Mouse (Mus musculus): ENCODE data around the gene Mmp24. TPM values are rescaled to one million over a fixed set of nuclear protein-coding genes. Genes with fewer than 3 reads are reported as not detected.
A peak's percentile ranks its signal among the peaks of the same experiment; 100 is the strongest.

Mmp24 gene
- polyA plus RNA-seq, 1 experiment from 2014 or later: 0.30 TPM

DNA sequence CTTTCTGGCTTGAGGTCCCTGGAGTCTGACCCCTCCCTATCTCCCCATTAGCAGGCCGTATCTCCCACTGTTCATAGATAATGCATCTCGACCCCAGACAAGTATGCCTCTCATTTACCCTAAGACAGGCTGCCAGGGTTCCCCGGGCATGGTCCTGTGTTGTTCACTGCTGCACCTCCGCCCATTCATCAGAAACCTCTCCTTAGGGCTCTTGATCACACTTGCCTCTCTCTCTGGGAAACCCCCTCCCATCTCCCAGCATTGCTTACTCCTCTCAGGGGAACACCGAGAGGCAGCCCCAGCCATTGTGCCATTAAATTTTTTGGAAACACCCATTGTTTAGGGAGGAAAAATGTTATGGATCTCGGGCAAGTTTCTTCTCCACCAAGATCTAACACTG is 2.9 kb downstream of the Mmp24 start:
- Histone ChIP-seq H3K4me1 (peaks cover 9% of the 10 kb centered on the region), H3K9me3 (no peaks in the 10 kb centered on the region), H3K36me3 (replicated peaks) (no peaks in the 10 kb centered on the region), H3K4me3 (no peak overlapping the region), H3K27me3 (replicated peaks; ENCODE audit: low read depth, poor library complexity, severe bottlenecking) (peaks cover 57% of the 10 kb centered on the region), H3K27ac (replicated peaks) (no peak overlapping the region)
- WGBS: 76% methylated on average over 6 of the region's 6 CpGs
- no peak for DNase-seq (ENCODE audit: low spot score)

DNA sequence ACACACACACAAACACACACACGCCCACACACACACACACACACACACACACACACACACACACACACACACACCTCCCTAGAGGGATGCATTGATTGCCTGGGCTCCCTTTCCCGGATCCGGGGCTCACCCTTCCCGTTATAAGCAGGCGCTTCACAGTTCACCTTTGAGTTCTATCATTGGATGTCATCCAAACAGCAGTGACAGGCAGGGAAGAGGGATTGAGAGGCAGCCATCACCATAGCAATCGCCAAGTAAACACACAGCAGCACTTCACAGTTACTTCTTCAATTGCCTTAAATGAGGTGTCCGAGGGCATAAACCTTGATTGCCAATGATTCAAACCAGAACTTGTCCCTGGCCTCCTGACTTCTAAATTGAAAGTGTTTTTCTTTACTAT is 3.9 kb downstream of the Mmp24 start:
- Histone ChIP-seq H3K9me3 (no peaks in the 10 kb centered on the region), H3K27ac (replicated peaks) (no peak overlapping the region), H3K27me3 (replicated peaks; ENCODE audit: low read depth, poor library complexity, severe bottlenecking) (peaks cover 46% of the 10 kb centered on the region), H3K36me3 (replicated peaks) (no peaks in the 10 kb centered on the region), H3K4me3 (no peak overlapping the region), H3K4me1 (peaks cover 9% of the 10 kb centered on the region)
- WGBS: 68% methylated on average over 7 of the region's 7 CpGs
- no peak for DNase-seq (ENCODE audit: low spot score)

DNA sequence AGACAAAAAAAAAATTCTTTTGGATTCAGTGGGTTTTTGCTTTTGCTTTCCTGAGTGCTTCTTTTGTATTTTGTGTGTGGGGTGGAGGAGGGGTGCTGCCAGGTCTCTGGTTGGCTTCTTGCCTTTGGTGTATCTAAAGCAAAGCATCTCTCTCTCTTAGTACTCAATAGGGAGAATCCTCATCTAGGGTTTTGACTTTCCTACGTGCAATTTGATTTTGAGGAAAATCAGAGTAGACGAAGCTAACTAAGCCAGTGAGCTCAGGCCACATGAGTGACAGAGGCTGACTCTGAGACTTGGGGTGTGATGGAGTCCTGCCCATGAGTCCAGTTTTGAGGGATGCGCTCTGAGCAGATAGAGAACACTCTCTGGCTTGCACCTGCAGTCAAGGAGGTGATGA is 4.4 kb downstream of the Mmp24 start:
- Histone ChIP-seq H3K4me3 (no peak overlapping the region), H3K27me3 (replicated peaks; ENCODE audit: low read depth, poor library complexity, severe bottlenecking) (peaks cover 42% of the 10 kb centered on the region), H3K4me1 (peaks cover 9% of the 10 kb centered on the region), H3K27ac (replicated peaks) (no peak overlapping the region), H3K9me3 (no peaks in the 10 kb centered on the region), H3K36me3 (replicated peaks) (no peaks in the 10 kb centered on the region)
- DNase-seq (ENCODE audit: low spot score): no peak
- WGBS: 88% methylated on average over 3 of the region's 3 CpGs

DNA sequence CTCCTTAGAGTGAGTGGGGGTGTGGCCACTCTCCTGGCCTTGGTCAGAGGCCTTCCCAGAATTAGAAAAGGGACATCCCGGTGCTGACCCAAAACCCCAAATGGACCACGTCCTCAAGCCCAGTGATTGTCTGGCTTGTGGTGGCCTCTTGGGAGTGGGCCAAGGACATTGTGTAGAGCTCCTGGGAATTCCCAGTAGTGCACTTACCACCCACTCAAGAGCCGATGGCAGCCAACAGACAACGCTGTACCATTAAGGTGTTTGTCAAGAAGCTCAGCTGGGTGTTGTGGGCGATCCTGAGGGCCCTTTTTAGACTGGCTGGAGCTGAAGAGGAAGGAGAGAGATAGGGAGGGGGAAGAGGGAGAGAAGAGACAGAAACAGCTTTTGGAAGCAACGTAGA is 9.4 kb downstream of the Mmp24 start:
- Histone ChIP-seq H3K36me3 (replicated peaks) (no peaks in the 10 kb centered on the region), H3K4me3 (no peak overlapping the region), H3K4me1 (no peaks in the 10 kb centered on the region), H3K27me3 (replicated peaks; ENCODE audit: low read depth, poor library complexity, severe bottlenecking) (no peaks in the 10 kb centered on the region), H3K27ac (replicated peaks) (no peak overlapping the region), H3K9me3 (no peaks in the 10 kb centered on the region)
- no peak for DNase-seq (ENCODE audit: low spot score)
- 82% methylated on average over 6 of the region's 6 CpGs for WGBS

DNA sequence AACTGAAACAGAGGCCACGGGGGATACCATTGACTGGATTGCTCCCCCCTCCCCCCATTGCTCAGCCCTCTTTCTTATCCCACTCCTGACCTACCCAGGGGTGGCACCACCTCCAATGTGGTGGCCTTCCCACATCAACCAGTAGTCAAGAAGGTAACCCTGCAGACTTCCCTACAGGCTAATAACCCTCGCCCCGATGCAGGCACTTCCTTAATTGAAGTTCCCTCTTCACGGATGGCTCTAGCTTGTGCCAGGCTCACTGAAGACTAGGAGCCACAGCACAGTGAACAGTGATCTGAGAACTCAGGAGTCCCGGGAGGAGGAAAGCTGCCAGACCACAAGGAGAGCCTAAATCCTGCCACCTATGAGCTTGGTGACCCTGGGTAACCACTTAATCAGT is 11.8 kb downstream of the Mmp24 start:
- 75% methylated on average over 5 of the region's 5 CpGs for WGBS
- H3K27me3 ChIP-seq (replicated peaks; ENCODE audit: low read depth, poor library complexity, severe bottlenecking): no peaks in the 10 kb centered on the region

DNA sequence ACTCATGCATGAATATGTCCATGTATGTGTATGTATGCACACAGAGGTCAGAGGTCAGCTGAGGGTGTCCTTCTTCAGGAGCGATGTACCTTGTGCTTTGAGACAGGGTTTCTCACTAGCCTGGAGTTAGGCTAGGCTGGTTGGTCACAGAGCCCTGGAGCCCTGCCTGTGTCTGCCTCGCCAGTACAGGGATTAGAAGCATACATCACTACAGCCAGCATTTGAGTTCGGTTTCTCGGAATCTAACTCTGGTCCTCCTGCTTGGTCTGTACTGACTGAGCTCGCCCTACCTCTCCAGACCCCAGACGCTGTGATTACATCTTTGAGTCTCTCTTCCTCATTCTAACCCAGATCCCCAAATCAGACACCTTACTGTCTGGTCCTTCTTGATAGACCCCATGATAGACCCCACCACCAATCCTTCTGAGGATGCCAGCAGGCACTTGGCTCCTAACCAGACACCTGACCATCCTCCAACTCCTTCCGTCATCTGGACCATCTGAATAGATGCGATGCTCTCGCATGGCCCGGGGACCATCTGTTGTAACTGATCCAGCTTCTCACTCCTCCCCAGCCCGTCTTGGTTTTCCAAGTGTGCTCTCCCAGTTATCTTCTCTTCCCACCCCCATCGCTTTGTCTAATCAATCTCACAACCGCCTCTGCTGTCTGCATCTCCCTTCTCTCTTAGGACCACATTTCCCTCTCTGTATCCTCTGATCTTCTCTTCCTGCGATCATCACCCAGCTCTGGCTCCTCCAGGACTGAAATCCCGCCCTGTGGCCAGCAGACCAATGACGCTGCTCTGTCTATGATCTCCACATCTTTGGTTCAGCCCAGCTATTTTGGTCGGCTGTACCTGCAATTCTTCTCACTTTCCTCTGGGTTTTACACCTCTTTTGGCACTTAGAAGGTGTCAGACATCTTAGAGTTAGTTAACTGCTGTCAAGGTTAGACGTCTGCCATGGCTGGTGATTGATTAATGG is 13.1 kb downstream of the Mmp24 start:
- peaks cover 4% of the 10 kb centered on the region for H3K4me1 ChIP-seq
- no peak for DNase-seq (ENCODE audit: low spot score)
- H3K36me3 ChIP-seq (replicated peaks): no peaks in the 10 kb centered on the region
- H3K9me3 ChIP-seq: no peaks in the 10 kb centered on the region
- H3K27ac ChIP-seq (replicated peaks): no peak overlapping the region
- H3K4me3 ChIP-seq: no peak overlapping the region
- WGBS: 81% methylated on average over 18 of the region's 18 CpGs
- no peaks in the 10 kb centered on the region for H3K27me3 ChIP-seq (replicated peaks; ENCODE audit: low read depth, poor library complexity, severe bottlenecking)

More for the DNA sequence above, 11.8 kb downstream of the Mmp24 start:
- Histone ChIP-seq H3K36me3 (replicated peaks) (no peaks in the 10 kb centered on the region), H3K4me1 (no peaks in the 10 kb centered on the region), H3K27ac (replicated peaks) (no peak overlapping the region), H3K9me3 (no peaks in the 10 kb centered on the region), H3K4me3 (no peak overlapping the region)
- no peak for DNase-seq (ENCODE audit: low spot score)

DNA sequence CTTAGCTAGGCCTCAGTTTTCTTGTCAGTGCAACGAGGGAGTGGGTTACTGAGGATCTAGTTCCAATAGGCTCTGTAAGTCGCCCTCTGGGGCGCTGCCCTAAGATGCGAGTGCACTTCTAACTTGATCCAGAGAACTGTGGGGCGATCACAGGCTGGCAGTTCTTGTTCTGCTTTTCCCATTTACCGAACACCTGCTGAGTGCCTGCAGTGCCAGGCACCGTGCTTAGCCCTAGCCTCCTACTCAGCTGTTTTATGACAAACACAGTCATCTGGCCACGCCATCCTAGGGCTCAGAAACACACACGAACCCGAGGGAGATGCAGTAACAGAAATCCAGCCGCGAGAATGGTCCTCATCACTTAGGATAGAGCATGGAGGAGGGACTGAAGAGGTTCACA is 17.8 kb downstream of the Mmp24 start:
- Histone ChIP-seq H3K4me1 (peaks cover 5% of the 10 kb centered on the region), H3K4me3 (peak overlapping the region; percentile 25; the same call in 1 of the 2 replicates), H3K27me3 (replicated peaks; ENCODE audit: low read depth, poor library complexity, severe bottlenecking) (no peaks in the 10 kb centered on the region), H3K9me3 (no peaks in the 10 kb centered on the region), H3K36me3 (replicated peaks) (no peaks in the 10 kb centered on the region), H3K27ac (replicated peaks) (no peak overlapping the region)
- DNase-seq (ENCODE audit: low spot score): no peak
- 31% methylated on average over 12 of the region's 12 CpGs for WGBS

DNA sequence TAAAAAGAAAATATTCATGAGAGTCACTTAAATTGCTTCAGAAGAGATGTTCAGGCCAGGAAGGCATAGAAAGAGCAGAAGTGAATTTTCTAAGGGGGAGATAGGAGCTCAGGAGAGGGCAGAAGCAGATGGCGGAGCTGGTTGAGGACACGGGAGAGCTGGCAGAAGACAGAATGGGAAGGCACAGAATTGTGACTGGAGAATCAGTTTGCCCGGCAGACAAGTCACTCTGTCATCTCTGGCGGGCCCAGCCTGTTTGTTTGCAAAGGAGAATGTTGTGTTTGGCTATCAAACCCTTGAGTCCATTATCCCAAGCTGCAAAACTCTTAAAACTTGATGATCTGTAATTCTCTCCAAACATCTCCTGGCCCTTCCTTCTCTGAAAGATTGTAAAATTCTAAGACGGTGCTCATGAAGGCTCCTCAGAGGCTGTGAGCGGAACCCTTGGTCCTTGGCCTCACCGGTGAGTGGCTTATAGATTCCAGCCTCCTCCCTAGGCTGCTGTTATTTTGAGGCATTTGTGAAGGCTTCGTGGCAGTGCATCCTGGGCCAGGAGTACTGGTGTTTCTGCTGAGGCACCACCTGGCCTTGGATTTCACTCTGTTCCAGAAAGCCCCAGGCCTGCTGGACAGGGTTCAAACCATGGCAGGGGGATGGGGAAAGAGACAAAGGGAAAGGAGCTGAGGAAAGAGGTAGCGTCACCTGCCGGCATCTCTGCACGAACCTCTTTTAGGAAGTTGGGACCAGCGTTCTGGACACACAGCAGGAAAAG is 19.7 kb downstream of the Mmp24 start:
- Histone ChIP-seq H3K36me3 (replicated peaks) (no peaks in the 10 kb centered on the region), H3K27me3 (replicated peaks; ENCODE audit: low read depth, poor library complexity, severe bottlenecking) (no peaks in the 10 kb centered on the region), H3K9me3 (no peaks in the 10 kb centered on the region), H3K4me3 (no peak overlapping the region), H3K4me1 (peaks cover 5% of the 10 kb centered on the region), H3K27ac (replicated peaks) (no peak overlapping the region)
- 90% methylated on average over 12 of the region's 12 CpGs for WGBS
- DNase-seq (ENCODE audit: low spot score): no peak

DNA sequence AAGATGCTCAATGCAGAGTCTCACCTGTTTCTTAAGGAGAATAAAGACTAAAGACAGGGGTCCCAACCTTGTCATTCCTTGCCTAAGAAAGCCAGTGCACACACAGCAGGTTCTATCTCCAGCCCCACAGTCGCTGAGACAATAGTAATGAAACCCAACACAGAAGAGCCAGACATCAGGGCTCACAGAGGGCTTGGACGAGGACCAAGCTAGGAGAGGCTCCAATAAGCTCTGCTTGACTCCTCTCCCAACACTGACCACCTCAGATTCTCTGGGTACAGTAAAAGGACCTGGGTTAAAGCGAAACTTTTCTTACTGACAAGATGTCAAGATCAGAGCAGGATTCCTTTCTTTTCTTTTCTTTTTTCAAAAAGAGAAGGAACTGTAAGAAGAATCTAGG is 23.5 kb downstream of the Mmp24 start:
- Histone ChIP-seq H3K9me3 (no peaks in the 10 kb centered on the region), H3K4me3 (no peak overlapping the region), H3K27me3 (replicated peaks; ENCODE audit: low read depth, poor library complexity, severe bottlenecking) (no peaks in the 10 kb centered on the region), H3K4me1 (no peaks in the 10 kb centered on the region), H3K27ac (replicated peaks) (no peak overlapping the region), H3K36me3 (replicated peaks) (no peaks in the 10 kb centered on the region)
- no peak for DNase-seq (ENCODE audit: low spot score)
- 59% methylated on average over 3 of the region's 3 CpGs for WGBS

DNA sequence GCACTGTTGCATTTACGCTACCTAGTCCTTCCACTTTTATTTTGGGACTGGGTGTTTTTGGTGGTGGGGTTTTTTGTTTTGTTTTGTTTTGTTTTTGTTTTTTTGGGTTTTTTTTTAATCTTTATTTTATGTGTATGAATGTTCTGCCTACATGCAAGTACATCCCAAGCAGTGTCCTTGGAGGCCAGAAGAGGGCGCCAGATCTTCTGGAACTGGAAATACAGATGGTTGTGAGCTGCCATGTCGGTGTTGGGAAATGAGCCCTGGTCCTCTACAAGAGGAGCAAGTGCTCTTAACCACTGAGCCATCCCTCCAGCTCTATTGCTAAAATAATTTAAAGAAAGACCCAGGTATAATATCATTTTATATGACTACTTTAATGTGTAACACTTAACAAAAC is 27.6 kb downstream of the Mmp24 start:
- Histone ChIP-seq H3K27me3 (replicated peaks; ENCODE audit: low read depth, poor library complexity, severe bottlenecking) (no peaks in the 10 kb centered on the region), H3K9me3 (no peaks in the 10 kb centered on the region), H3K4me3 (no peak overlapping the region), H3K27ac (replicated peaks) (no peak overlapping the region), H3K4me1 (0 out of 2 replicates have a peak, but pooled peaks cover 5% of the 10 kb centered on the region), H3K36me3 (replicated peaks) (no peaks in the 10 kb centered on the region)
- no peak for DNase-seq (ENCODE audit: low spot score)
- 58% methylated on average over 3 of the region's 3 CpGs for WGBS

DNA sequence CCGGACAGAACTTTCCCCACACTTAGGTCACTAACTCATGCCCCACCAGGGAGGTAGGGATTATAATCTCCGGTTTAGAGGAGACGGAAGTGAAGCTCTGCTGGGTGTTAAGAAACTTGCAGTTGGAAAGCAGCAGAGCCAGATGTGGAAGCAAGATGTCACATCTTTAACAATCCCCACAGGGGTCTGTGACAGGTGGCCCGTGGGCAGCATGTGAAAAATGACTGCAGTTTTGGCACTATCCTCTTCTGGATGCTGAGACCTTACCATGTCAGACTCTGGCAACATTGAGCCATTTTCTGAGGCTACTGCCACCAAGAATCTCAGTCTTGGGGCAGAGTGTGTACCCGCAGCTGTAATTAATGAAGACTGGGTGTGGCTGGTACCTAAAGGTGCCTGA is 28.9 kb downstream of the Mmp24 start:
- Histone ChIP-seq H3K9me3 (no peaks in the 10 kb centered on the region), H3K4me3 (no peak overlapping the region), H3K27me3 (replicated peaks; ENCODE audit: low read depth, poor library complexity, severe bottlenecking) (no peaks in the 10 kb centered on the region), H3K27ac (replicated peaks) (no peak overlapping the region), H3K4me1 (0 out of 2 replicates have a peak, but pooled peaks cover 5% of the 10 kb centered on the region), H3K36me3 (replicated peaks) (no peaks in the 10 kb centered on the region)
- 79% methylated on average over 5 of the region's 5 CpGs for WGBS
- no peak for DNase-seq (ENCODE audit: low spot score)

DNA sequence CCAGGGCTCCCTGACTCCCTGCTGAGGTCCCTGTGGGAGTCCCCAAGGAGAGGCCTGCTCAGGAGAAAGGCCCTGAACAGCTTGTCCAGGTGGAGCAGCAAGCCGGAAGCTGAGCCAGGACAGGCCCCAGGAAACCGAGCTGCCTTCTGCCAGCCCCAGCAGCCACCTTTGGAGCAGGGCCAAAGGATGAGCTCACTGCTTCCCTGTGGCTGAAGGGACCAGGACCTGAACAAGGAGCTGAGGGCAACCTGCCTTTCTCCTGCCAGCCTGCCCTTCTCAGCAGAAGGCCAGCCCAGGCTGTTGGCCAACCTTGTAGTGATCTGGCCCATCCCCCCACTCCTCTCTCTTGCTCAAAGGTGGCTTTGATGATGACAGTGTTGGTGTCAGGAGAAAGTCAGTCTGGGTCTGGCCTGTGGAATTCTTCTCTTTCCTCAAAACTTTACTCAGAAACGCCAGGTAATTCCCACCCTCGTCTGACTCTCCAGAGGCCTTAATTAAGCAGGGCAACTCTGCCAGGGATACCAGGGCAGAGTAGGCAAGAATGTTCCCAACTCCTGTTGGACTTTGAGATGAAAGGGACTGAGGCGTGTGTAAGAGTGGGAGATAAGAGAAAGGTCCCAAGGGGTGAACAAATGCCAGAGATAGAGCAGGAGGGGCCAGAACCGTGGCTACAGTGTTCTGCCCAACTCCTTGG is 30.2 kb downstream of the Mmp24 start:
- Histone ChIP-seq H3K27me3 (replicated peaks; ENCODE audit: low read depth, poor library complexity, severe bottlenecking) (no peaks in the 10 kb centered on the region), H3K4me1 (0 out of 2 replicates have a peak, but pooled peaks cover 5% of the 10 kb centered on the region), H3K9me3 (no peaks in the 10 kb centered on the region), H3K36me3 (replicated peaks) (no peaks in the 10 kb centered on the region), H3K4me3 (no peak overlapping the region), H3K27ac (replicated peaks) (no peak overlapping the region)
- 72% methylated on average over 6 of the region's 6 CpGs for WGBS
- no peak for DNase-seq (ENCODE audit: low spot score)
